Mouse (Mus musculus) R1 (cell line): ENCODE results near the gene Itga6.

Source experiments
- DNase-seq: peaks from one replicate; pipeline ENCODE4 v3.0.0-alpha.2; 2018; ENCODE audit warnings: low read depth, low spot score

Gene Itga6

GRCm38 (mm10) chr2:71800798-71801197 is 55.4 kb downstream of the Itga6 start:
- peak; percentile 51 for DNase-seq

GRCm38 (mm10) chr2:71801691-71802090 is 56.3 kb downstream of the Itga6 start:
- peak; percentile 54 for DNase-seq

GRCm38 (mm10) chr2:71802131-71802530 is 56.7 kb downstream of the Itga6 start:
- DNase-seq: no peak

GRCm38 (mm10) chr2:71805120-71805519 is 59.7 kb downstream of the Itga6 start:
- peak; percentile 72 for DNase-seq

GRCm38 (mm10) chr2:71805611-71806567 is 60.5 kb downstream of the Itga6 start:
- DNase-seq: peak; percentile 89

GRCm38 (mm10) chr2:71809289-71809860 is 64.0 kb downstream of the Itga6 start:
- DNase-seq: peak; percentile 73

- no peak for DNase-seq
These were observed 64.6 kb downstream of the Itga6 start for GRCm38 (mm10) chr2:71810010-71810409.

GRCm38 (mm10) chr2:71810906-71811305 is 65.5 kb downstream of the Itga6 start:
- DNase-seq: no peak

- peak; percentile 77 for DNase-seq
These were observed 67.0 kb downstream of the Itga6 start for GRCm38 (mm10) chr2:71812221-71813021.

GRCm38 (mm10) chr2:71813022-71813358 is 67.6 kb downstream of the Itga6 start:
- no peak for DNase-seq

GRCm38 (mm10) chr2:71813371-71813770 is 68.0 kb downstream of the Itga6 start:
- DNase-seq: no peak

GRCm38 (mm10) chr2:71814016-71814415 is 68.6 kb downstream of the Itga6 start:
- DNase-seq: peak; percentile 64

GRCm38 (mm10) chr2:71815279-71815678 is 69.9 kb downstream of the Itga6 start:
- peak; percentile 85 for DNase-seq

GRCm38 (mm10) chr2:71816391-71817041 is 71.1 kb downstream of the Itga6 start:
- DNase-seq: peak; percentile 84

- DNase-seq: no peak
These were observed 78.7 kb downstream of the Itga6 start for GRCm38 (mm10) chr2:71824146-71824545.

- no peak for DNase-seq
These were observed 82.3 kb downstream of the Itga6 start for GRCm38 (mm10) chr2:71827711-71828110.

- DNase-seq: no peak
These were observed 83.5 kb downstream of the Itga6 start for GRCm38 (mm10) chr2:71828928-71829327.

GRCm38 (mm10) chr2:71833626-71834025 is 88.2 kb downstream of the Itga6 start:
- no peak for DNase-seq

GRCm38 (mm10) chr2:71834371-71834770 is 89.0 kb downstream of the Itga6 start:
- no peak for DNase-seq

GRCm38 (mm10) chr2:71835556-71835955 is 90.1 kb downstream of the Itga6 start:
- DNase-seq: no peak

- no peak for DNase-seq
These were observed 90.8 kb downstream of the Itga6 start for GRCm38 (mm10) chr2:71836232-71836631.

- no peak for DNase-seq
These were observed 91.8 kb downstream of the Itga6 start for GRCm38 (mm10) chr2:71837261-71837660.
